Mouse (Mus musculus): ENCODE results near the gene Aknad1. TPM values are rescaled to one million over a fixed set of nuclear protein-coding genes. Genes with fewer than 3 reads are reported as not detected.

Gene Aknad1
- polyA plus RNA-seq, 1 experiment from 2014 or later: not detected

- Histone ChIP-seq H3K4me1 (ENCODE audit: control insufficient read depth, insufficient read depth, low read length) (no peaks in the 10 kb centered on the region), H3K36me3 (ENCODE audit: control insufficient read depth, insufficient read depth, low read length) (no peaks in the 10 kb centered on the region), H3K27me3 (ENCODE audit: control insufficient read depth, insufficient read depth, low read length) (no peaks in the 10 kb centered on the region), H3K4me2 (ENCODE audit: low read depth, low read length) (no peak overlapping the region), H3K9me3 (ENCODE audit: control insufficient read depth, low read length) (no peaks in the 10 kb centered on the region), H3K9ac (replicated peaks; ENCODE audit: low read depth, low read length) (no peak overlapping the region), H3K27ac (ENCODE audit: low read depth, low read length) (no peak overlapping the region), H3K4me3 (ENCODE audit: low read depth, low read length) (no peak overlapping the region)
- 73% methylated on average over 11 of the region's 11 CpGs for WGBS
- no peak for ATAC-seq (ENCODE audit: low read depth)
These were observed 20.3 kb downstream of the Aknad1 start for GRCm38 (mm10) chr3:108759566-108760420.

- WGBS: 89% methylated on average over 7 of the region's 7 CpGs
- H3K9me3 ChIP-seq (ENCODE audit: control insufficient read depth, low read length): no peaks in the 10 kb centered on the region
- H3K4me2 ChIP-seq (ENCODE audit: low read depth, low read length): no peak overlapping the region
- no peak for ATAC-seq (ENCODE audit: low read depth)
- H3K27me3 ChIP-seq (ENCODE audit: control insufficient read depth, insufficient read depth, low read length): no peaks in the 10 kb centered on the region
- no peak overlapping the region for H3K27ac ChIP-seq (ENCODE audit: low read depth, low read length)
- H3K4me1 ChIP-seq (ENCODE audit: control insufficient read depth, insufficient read depth, low read length): no peaks in the 10 kb centered on the region
- no peaks in the 10 kb centered on the region for H3K36me3 ChIP-seq (ENCODE audit: control insufficient read depth, insufficient read depth, low read length)
- no peak overlapping the region for H3K4me3 ChIP-seq (ENCODE audit: low read depth, low read length)
- no peak overlapping the region for H3K9ac ChIP-seq (replicated peaks; ENCODE audit: low read depth, low read length)
These were observed 23.2 kb downstream of the Aknad1 start for GRCm38 (mm10) chr3:108762597-108763111.

GRCm38 (mm10) chr3:108763691-108764090 lies 24.2 kb downstream of the Aknad1 start:
- Histone ChIP-seq H3K27me3 (ENCODE audit: control insufficient read depth, insufficient read depth, low read length) (no peaks in the 10 kb centered on the region), H3K4me2 (ENCODE audit: low read depth, low read length) (no peak overlapping the region), H3K4me1 (ENCODE audit: control insufficient read depth, insufficient read depth, low read length) (no peaks in the 10 kb centered on the region), H3K27ac (ENCODE audit: low read depth, low read length) (no peak overlapping the region), H3K4me3 (ENCODE audit: low read depth, low read length) (no peak overlapping the region), H3K9me3 (ENCODE audit: control insufficient read depth, low read length) (no peaks in the 10 kb centered on the region), H3K36me3 (ENCODE audit: control insufficient read depth, insufficient read depth, low read length) (no peaks in the 10 kb centered on the region), H3K9ac (replicated peaks; ENCODE audit: low read depth, low read length) (no peak overlapping the region)
- WGBS: 81% methylated on average over 2 of the region's 2 CpGs
- no peak for ATAC-seq (ENCODE audit: low read depth)

- no peaks in the 10 kb centered on the region for H3K27me3 ChIP-seq (ENCODE audit: control insufficient read depth, insufficient read depth, low read length)
- 60% methylated on average over 7 of the region's 7 CpGs for whole genome bisulfite sequencing
- ATAC-seq (ENCODE audit: low read depth): no peak
These were observed 25.5 kb downstream of the Aknad1 start for GRCm38 (mm10) chr3:108764976-108765375.

GRCm38 (mm10) chr3:108765476-108765875 lies 26.0 kb downstream of the Aknad1 start:
- H3K9me3 ChIP-seq (ENCODE audit: control insufficient read depth, low read length): no peaks in the 10 kb centered on the region
- H3K27me3 ChIP-seq (ENCODE audit: control insufficient read depth, insufficient read depth, low read length): no peaks in the 10 kb centered on the region
- no peak overlapping the region for H3K9ac ChIP-seq (replicated peaks; ENCODE audit: low read depth, low read length)
- ATAC-seq (ENCODE audit: low read depth): no peak
- WGBS: 93% methylated on average over 7 of the region's 7 CpGs
- H3K36me3 ChIP-seq (ENCODE audit: control insufficient read depth, insufficient read depth, low read length): no peaks in the 10 kb centered on the region
- H3K27ac ChIP-seq (ENCODE audit: low read depth, low read length): no peak overlapping the region
- no peaks in the 10 kb centered on the region for H3K4me1 ChIP-seq (ENCODE audit: control insufficient read depth, insufficient read depth, low read length)
- no peak overlapping the region for H3K4me2 ChIP-seq (ENCODE audit: low read depth, low read length)
- H3K4me3 ChIP-seq (ENCODE audit: low read depth, low read length): no peak overlapping the region

More at GRCm38 (mm10) chr3:108764976-108765375, 25.5 kb downstream of the Aknad1 start:
- H3K27ac ChIP-seq (ENCODE audit: low read depth, low read length): no peak overlapping the region
- H3K9ac ChIP-seq (replicated peaks; ENCODE audit: low read depth, low read length): no peak overlapping the region
- no peak overlapping the region for H3K4me2 ChIP-seq (ENCODE audit: low read depth, low read length)
- H3K4me1 ChIP-seq (ENCODE audit: control insufficient read depth, insufficient read depth, low read length): no peaks in the 10 kb centered on the region
- H3K4me3 ChIP-seq (ENCODE audit: low read depth, low read length): no peak overlapping the region
- no peaks in the 10 kb centered on the region for H3K9me3 ChIP-seq (ENCODE audit: control insufficient read depth, low read length)
- no peaks in the 10 kb centered on the region for H3K36me3 ChIP-seq (ENCODE audit: control insufficient read depth, insufficient read depth, low read length)

- no peaks in the 10 kb centered on the region for H3K36me3 ChIP-seq (ENCODE audit: control insufficient read depth, insufficient read depth, low read length)
- H3K4me3 ChIP-seq (ENCODE audit: low read depth, low read length): no peak overlapping the region
- H3K4me1 ChIP-seq (ENCODE audit: control insufficient read depth, insufficient read depth, low read length): no peaks in the 10 kb centered on the region
- H3K4me2 ChIP-seq (ENCODE audit: low read depth, low read length): no peak overlapping the region
- WGBS: 79% methylated on average over 7 of the region's 7 CpGs
- H3K27ac ChIP-seq (ENCODE audit: low read depth, low read length): no peak overlapping the region
- ATAC-seq (ENCODE audit: low read depth): no peak
- H3K27me3 ChIP-seq (ENCODE audit: control insufficient read depth, insufficient read depth, low read length): no peaks in the 10 kb centered on the region
- no peak overlapping the region for H3K9ac ChIP-seq (replicated peaks; ENCODE audit: low read depth, low read length)
- no peaks in the 10 kb centered on the region for H3K9me3 ChIP-seq (ENCODE audit: control insufficient read depth, low read length)
These were observed 27.5 kb downstream of the Aknad1 start for GRCm38 (mm10) chr3:108766943-108767342.

GRCm38 (mm10) chr3:108767416-108767815 lies 28.0 kb downstream of the Aknad1 start:
- ATAC-seq (ENCODE audit: low read depth): no peak
- Histone ChIP-seq H3K4me1 (ENCODE audit: control insufficient read depth, insufficient read depth, low read length) (no peaks in the 10 kb centered on the region), H3K9me3 (ENCODE audit: control insufficient read depth, low read length) (no peaks in the 10 kb centered on the region), H3K36me3 (ENCODE audit: control insufficient read depth, insufficient read depth, low read length) (no peaks in the 10 kb centered on the region), H3K9ac (replicated peaks; ENCODE audit: low read depth, low read length) (no peak overlapping the region), H3K4me2 (ENCODE audit: low read depth, low read length) (no peak overlapping the region), H3K27ac (ENCODE audit: low read depth, low read length) (no peak overlapping the region), H3K4me3 (ENCODE audit: low read depth, low read length) (no peak overlapping the region), H3K27me3 (ENCODE audit: control insufficient read depth, insufficient read depth, low read length) (no peaks in the 10 kb centered on the region)
- 87% methylated on average over 10 of the region's 10 CpGs for WGBS

GRCm38 (mm10) chr3:108769547-108769946 lies 30.1 kb downstream of the Aknad1 start:
- H3K27me3 ChIP-seq (ENCODE audit: control insufficient read depth, insufficient read depth, low read length): no peaks in the 10 kb centered on the region
- no peak overlapping the region for H3K4me2 ChIP-seq (ENCODE audit: low read depth, low read length)
- no peaks in the 10 kb centered on the region for H3K4me1 ChIP-seq (ENCODE audit: control insufficient read depth, insufficient read depth, low read length)
- no peaks in the 10 kb centered on the region for H3K36me3 ChIP-seq (ENCODE audit: control insufficient read depth, insufficient read depth, low read length)
- H3K4me3 ChIP-seq (ENCODE audit: low read depth, low read length): no peak overlapping the region
- H3K9ac ChIP-seq (replicated peaks; ENCODE audit: low read depth, low read length): no peak overlapping the region
- WGBS: 75% methylated on average over 6 of the region's 6 CpGs
- H3K27ac ChIP-seq (ENCODE audit: low read depth, low read length): no peak overlapping the region
- no peak for ATAC-seq (ENCODE audit: low read depth)
- no peaks in the 10 kb centered on the region for H3K9me3 ChIP-seq (ENCODE audit: control insufficient read depth, low read length)

GRCm38 (mm10) chr3:108770725-108771368 lies 31.4 kb downstream of the Aknad1 start:
- H3K27ac ChIP-seq (ENCODE audit: low read depth, low read length): no peak overlapping the region
- no peaks in the 10 kb centered on the region for H3K27me3 ChIP-seq (ENCODE audit: control insufficient read depth, insufficient read depth, low read length)
- no peaks in the 10 kb centered on the region for H3K36me3 ChIP-seq (ENCODE audit: control insufficient read depth, insufficient read depth, low read length)
- H3K9me3 ChIP-seq (ENCODE audit: control insufficient read depth, low read length): no peaks in the 10 kb centered on the region
- H3K4me2 ChIP-seq (ENCODE audit: low read depth, low read length): no peak overlapping the region
- no peaks in the 10 kb centered on the region for H3K4me1 ChIP-seq (ENCODE audit: control insufficient read depth, insufficient read depth, low read length)
- no peak overlapping the region for H3K4me3 ChIP-seq (ENCODE audit: low read depth, low read length)
- WGBS: 45% methylated on average over 6 of the region's 6 CpGs
- ATAC-seq (ENCODE audit: low read depth): peak; percentile 79
- H3K9ac ChIP-seq (replicated peaks; ENCODE audit: low read depth, low read length): no peak overlapping the region
